Mouse (Mus musculus): Measurements from ENCODE around the gene Hcfc1r1. TPM values are rescaled to one million over a fixed set of nuclear protein-coding genes. Genes with fewer than 3 reads are reported as not detected.

Hcfc1r1 gene
- polyA plus RNA-seq, 1 experiment from 2014 or later: 61.9 TPM

- 55% methylated on average over 6 of the region's 6 CpGs for WGBS
Measured at GRCm38 (mm10) chr17:23654001-23654400, 19.4 kb upstream of the Hcfc1r1 start.

GRCm38 (mm10) chr17:23654410-23654809 lies 19.0 kb upstream of the Hcfc1r1 start:
- H3K27ac ChIP-seq (ENCODE audit: low read depth, low read length): no peak overlapping the region
- no peaks in the 10 kb centered on the region for H3K9me3 ChIP-seq (ENCODE audit: control insufficient read depth, low read length)
- H3K9ac ChIP-seq (ENCODE audit: low read depth, low read length): no peak overlapping the region
- H3K4me2 ChIP-seq (replicated peaks; ENCODE audit: low read depth, low read length): no peak overlapping the region
- no peaks in the 10 kb centered on the region for H3K27me3 ChIP-seq (ENCODE audit: control insufficient read depth, insufficient read depth, low read length)
- H3K4me1 ChIP-seq (ENCODE audit: control insufficient read depth, insufficient read depth, low read length): no peaks in the 10 kb centered on the region
- no peak overlapping the region for H3K4me3 ChIP-seq (ENCODE audit: low read length)
- no peaks in the 10 kb centered on the region for H3K36me3 ChIP-seq (ENCODE audit: control insufficient read depth, insufficient read depth, low read length)
- 79% methylated on average over 2 of the region's 2 CpGs for WGBS
- ATAC-seq (ENCODE audit: low FRiP score, low TSS enrichment): no peak

More at GRCm38 (mm10) chr17:23654001-23654400, 19.4 kb upstream of the Hcfc1r1 start:
- Histone ChIP-seq H3K36me3 (ENCODE audit: control insufficient read depth, insufficient read depth, low read length) (no peaks in the 10 kb centered on the region), H3K4me3 (ENCODE audit: low read length) (no peak overlapping the region), H3K27me3 (ENCODE audit: control insufficient read depth, insufficient read depth, low read length) (no peaks in the 10 kb centered on the region), H3K4me1 (ENCODE audit: control insufficient read depth, insufficient read depth, low read length) (no peaks in the 10 kb centered on the region), H3K4me2 (replicated peaks; ENCODE audit: low read depth, low read length) (no peak overlapping the region), H3K27ac (ENCODE audit: low read depth, low read length) (no peak overlapping the region), H3K9me3 (ENCODE audit: control insufficient read depth, low read length) (no peaks in the 10 kb centered on the region), H3K9ac (ENCODE audit: low read depth, low read length) (no peak overlapping the region)
- ATAC-seq (ENCODE audit: low FRiP score, low TSS enrichment): no peak

GRCm38 (mm10) chr17:23658450-23658849 lies 14.9 kb upstream of the Hcfc1r1 start:
- no peak overlapping the region for H3K4me3 ChIP-seq (ENCODE audit: low read length)
- no peak for ATAC-seq (ENCODE audit: low FRiP score, low TSS enrichment)

GRCm38 (mm10) chr17:23660117-23660875 lies 13.1 kb upstream of the Hcfc1r1 start, which contains the start of gene Bicdl2:
Gene Bicdl2 (plus strand): TSS chr17:23660506.
- H3K9ac ChIP-seq (ENCODE audit: low read depth, low read length): no peak within 1 kb of the TSS; the same call in 1 of the 2 replicates
- peak within 1 kb of the TSS; percentile 27 for H3K4me3 ChIP-seq (ENCODE audit: low read length)
- H3K27me3 ChIP-seq (ENCODE audit: control insufficient read depth, insufficient read depth, low read length): peaks cover 37% of the 10 kb centered on the region
- 5% methylated on average over 27 of the region's 27 CpGs for WGBS
- H3K4me2 ChIP-seq (replicated peaks; ENCODE audit: low read depth, low read length): peak within 1 kb of the TSS; percentile 43
- no peaks in the 10 kb centered on the region for H3K36me3 ChIP-seq (ENCODE audit: control insufficient read depth, insufficient read depth, low read length)
- no peaks in the 10 kb centered on the region for H3K9me3 ChIP-seq (ENCODE audit: control insufficient read depth, low read length)
- 0 out of 2 replicates have a peak, but pooled peaks have one; percentile 11 for ATAC-seq (ENCODE audit: low FRiP score, low TSS enrichment)
- H3K27ac ChIP-seq (ENCODE audit: low read depth, low read length): no peak within 1 kb of the TSS
- no peaks in the 10 kb centered on the region; the same call in 1 of the 2 replicates for H3K4me1 ChIP-seq (ENCODE audit: control insufficient read depth, insufficient read depth, low read length)

More at GRCm38 (mm10) chr17:23658450-23658849, 14.9 kb upstream of the Hcfc1r1 start:
- peaks cover 37% of the 10 kb centered on the region for H3K27me3 ChIP-seq (ENCODE audit: control insufficient read depth, insufficient read depth, low read length)
- no peak overlapping the region for H3K4me2 ChIP-seq (replicated peaks; ENCODE audit: low read depth, low read length)
- WGBS: 81% methylated on average over 3 of the region's 3 CpGs
- H3K9ac ChIP-seq (ENCODE audit: low read depth, low read length): no peak overlapping the region
- H3K4me1 ChIP-seq (ENCODE audit: control insufficient read depth, insufficient read depth, low read length): no peaks in the 10 kb centered on the region; the same call in 1 of the 2 replicates
- no peaks in the 10 kb centered on the region for H3K9me3 ChIP-seq (ENCODE audit: control insufficient read depth, low read length)
- no peak overlapping the region for H3K27ac ChIP-seq (ENCODE audit: low read depth, low read length)
- no peaks in the 10 kb centered on the region for H3K36me3 ChIP-seq (ENCODE audit: control insufficient read depth, insufficient read depth, low read length)

GRCm38 (mm10) chr17:23660876-23661200 lies 12.6 kb upstream of the Hcfc1r1 start:
- H3K9me3 ChIP-seq (ENCODE audit: control insufficient read depth, low read length): no peaks in the 10 kb centered on the region
- H3K9ac ChIP-seq (ENCODE audit: low read depth, low read length): no peak overlapping the region; the same call in 1 of the 2 replicates
- H3K4me1 ChIP-seq (ENCODE audit: control insufficient read depth, insufficient read depth, low read length): no peaks in the 10 kb centered on the region; the same call in 1 of the 2 replicates
- WGBS: 2% methylated on average over 13 of the region's 14 CpGs
- H3K27me3 ChIP-seq (ENCODE audit: control insufficient read depth, insufficient read depth, low read length): peaks cover 37% of the 10 kb centered on the region
- peak overlapping the region; percentile 27 for H3K4me3 ChIP-seq (ENCODE audit: low read length)
- H3K36me3 ChIP-seq (ENCODE audit: control insufficient read depth, insufficient read depth, low read length): peaks cover under 1% of the 10 kb centered on the region; the same call in 1 of the 2 replicates
- 0 out of 2 replicates have a peak, but pooled peaks have one; percentile 8 for ATAC-seq (ENCODE audit: low FRiP score, low TSS enrichment)
- H3K27ac ChIP-seq (ENCODE audit: low read depth, low read length): no peak overlapping the region
- peak overlapping the region; percentile 43 for H3K4me2 ChIP-seq (replicated peaks; ENCODE audit: low read depth, low read length)

- H3K4me2 ChIP-seq (replicated peaks; ENCODE audit: low read depth, low read length): no peak overlapping the region
- H3K9me3 ChIP-seq (ENCODE audit: control insufficient read depth, low read length): no peaks in the 10 kb centered on the region
- H3K9ac ChIP-seq (ENCODE audit: low read depth, low read length): no peak overlapping the region
- H3K36me3 ChIP-seq (ENCODE audit: control insufficient read depth, insufficient read depth, low read length): peaks cover 6% of the 10 kb centered on the region
- 0% methylated on average over 9 of the region's 9 CpGs for WGBS
- no peak overlapping the region for H3K4me3 ChIP-seq (ENCODE audit: low read length)
- ATAC-seq (ENCODE audit: low FRiP score, low TSS enrichment): no peak
- H3K4me1 ChIP-seq (ENCODE audit: control insufficient read depth, insufficient read depth, low read length): no peaks in the 10 kb centered on the region; the same call in 1 of the 2 replicates
- peaks cover 37% of the 10 kb centered on the region for H3K27me3 ChIP-seq (ENCODE audit: control insufficient read depth, insufficient read depth, low read length)
- H3K27ac ChIP-seq (ENCODE audit: low read depth, low read length): no peak overlapping the region
Measured at GRCm38 (mm10) chr17:23661526-23661925, 11.9 kb upstream of the Hcfc1r1 start.

GRCm38 (mm10) chr17:23664556-23665021 lies 8.8 kb upstream of the Hcfc1r1 start:
- peaks cover 35% of the 10 kb centered on the region for H3K27me3 ChIP-seq (ENCODE audit: control insufficient read depth, insufficient read depth, low read length)
- no peaks in the 10 kb centered on the region; the same call in 1 of the 2 replicates for H3K4me1 ChIP-seq (ENCODE audit: control insufficient read depth, insufficient read depth, low read length)
- no peak overlapping the region for H3K27ac ChIP-seq (ENCODE audit: low read depth, low read length)
- H3K4me2 ChIP-seq (replicated peaks; ENCODE audit: low read depth, low read length): no peak overlapping the region
- no peaks in the 10 kb centered on the region for H3K9me3 ChIP-seq (ENCODE audit: control insufficient read depth, low read length)
- 8% methylated on average over 5 of the region's 5 CpGs for WGBS
- H3K36me3 ChIP-seq (ENCODE audit: control insufficient read depth, insufficient read depth, low read length): peaks cover 30% of the 10 kb centered on the region
- no peak overlapping the region for H3K9ac ChIP-seq (ENCODE audit: low read depth, low read length)
- no peak; the same call in 1 of the 2 replicates for ATAC-seq (ENCODE audit: low FRiP score, low TSS enrichment)
- H3K4me3 ChIP-seq (ENCODE audit: low read length): no peak overlapping the region

- peaks cover 38% of the 10 kb centered on the region for H3K36me3 ChIP-seq (ENCODE audit: control insufficient read depth, insufficient read depth, low read length)
- H3K9me3 ChIP-seq (ENCODE audit: control insufficient read depth, low read length): no peaks in the 10 kb centered on the region
- H3K4me3 ChIP-seq (ENCODE audit: low read length): no peak overlapping the region
- no peak overlapping the region for H3K9ac ChIP-seq (ENCODE audit: low read depth, low read length)
- peaks cover 26% of the 10 kb centered on the region for H3K27me3 ChIP-seq (ENCODE audit: control insufficient read depth, insufficient read depth, low read length)
- no peak for ATAC-seq (ENCODE audit: low FRiP score, low TSS enrichment)
- no peak overlapping the region for H3K27ac ChIP-seq (ENCODE audit: low read depth, low read length)
- no peak overlapping the region for H3K4me2 ChIP-seq (replicated peaks; ENCODE audit: low read depth, low read length)
- H3K4me1 ChIP-seq (ENCODE audit: control insufficient read depth, insufficient read depth, low read length): no peaks in the 10 kb centered on the region; the same call in 1 of the 2 replicates
- 78% methylated on average over 14 of the region's 14 CpGs for WGBS
Measured at GRCm38 (mm10) chr17:23665511-23665910, 7.9 kb upstream of the Hcfc1r1 start.

- ATAC-seq (ENCODE audit: low FRiP score, low TSS enrichment): no peak
Measured at GRCm38 (mm10) chr17:23670516-23671074, 2.8 kb upstream of the Hcfc1r1 start.

More at GRCm38 (mm10) chr17:23670516-23671074, 2.8 kb upstream of the Hcfc1r1 start:
- no peak overlapping the region for H3K9ac ChIP-seq (ENCODE audit: low read depth, low read length)
- H3K27ac ChIP-seq (ENCODE audit: low read depth, low read length): no peak overlapping the region
- H3K36me3 ChIP-seq (ENCODE audit: control insufficient read depth, insufficient read depth, low read length): peaks cover 38% of the 10 kb centered on the region
- H3K4me3 ChIP-seq (ENCODE audit: low read length): no peak overlapping the region
- no peaks in the 10 kb centered on the region for H3K27me3 ChIP-seq (ENCODE audit: control insufficient read depth, insufficient read depth, low read length)
- 91% methylated on average over 7 of the region's 7 CpGs for WGBS
- no peak overlapping the region for H3K4me2 ChIP-seq (replicated peaks; ENCODE audit: low read depth, low read length)
- H3K4me1 ChIP-seq (ENCODE audit: control insufficient read depth, insufficient read depth, low read length): peaks cover 21% of the 10 kb centered on the region; the same call in 1 of the 2 replicates
- H3K9me3 ChIP-seq (ENCODE audit: control insufficient read depth, low read length): no peaks in the 10 kb centered on the region

All from kidney, embryonic 14.5 days (tissue).